Mouse (Mus musculus): ENCODE measurements at regions not wholly inside any gene's neighbourhood (a gene's known extent, or its start where the extent isn't known, plus 50 kb on each side); places are given as distances from the start of the nearest gene placed in this dataset.

GRCm38 (mm10) chr1:43633246-43633645 lies 97.2 kb upstream of the 1500015O10Rik start:
- no peak for ATAC-seq

- peak; percentile 82 for ATAC-seq
Observed at GRCm38 (mm10) chr1:43635718-43636117, 94.7 kb upstream of the 1500015O10Rik start.

GRCm38 (mm10) chr1:43637956-43638355 lies 92.4 kb upstream of the 1500015O10Rik start:
- no peak for ATAC-seq

GRCm38 (mm10) chr1:43672031-43672430 lies 58.4 kb upstream of the 1500015O10Rik start:
- no peak for ATAC-seq

Measured in activated CD4-positive, CD25-positive, alpha-beta regulatory T cell, adult 4 months (primary cell).